Mouse (Mus musculus) heart, postnatal 14 days (tissue): ENCODE results near the gene Pole2. TPM values are rescaled to one million over a fixed set of nuclear protein-coding genes. Genes with fewer than 3 reads are reported as not detected.
"Not testable (repeated sequence)": the region's sequence is repeated elsewhere in the genome, so short reads cannot be mapped to it uniquely, and the experiment has no call there.

Experiments
- DNase-seq, 2 experiments: peaks; one replicate each; pipeline ENCODE4 v3.0.0; 2021 to 2022
- intact Hi-C: fragments of 180-260 bp; cut with DNase I; formaldehyde crosslinking; loops from one replicate; pipeline ENCODE4 v1.15.1; 2025
- total RNA-seq, 2 experiments: library from RNA; stranded (reverse); gene quantifications; 2 replicates each; pipeline ENCODE4 v1.2.3; 2021

Gene Pole2
- total RNA-seq, 2 experiments from 2014 or later: 1.6 to 2.0 TPM

DNA sequence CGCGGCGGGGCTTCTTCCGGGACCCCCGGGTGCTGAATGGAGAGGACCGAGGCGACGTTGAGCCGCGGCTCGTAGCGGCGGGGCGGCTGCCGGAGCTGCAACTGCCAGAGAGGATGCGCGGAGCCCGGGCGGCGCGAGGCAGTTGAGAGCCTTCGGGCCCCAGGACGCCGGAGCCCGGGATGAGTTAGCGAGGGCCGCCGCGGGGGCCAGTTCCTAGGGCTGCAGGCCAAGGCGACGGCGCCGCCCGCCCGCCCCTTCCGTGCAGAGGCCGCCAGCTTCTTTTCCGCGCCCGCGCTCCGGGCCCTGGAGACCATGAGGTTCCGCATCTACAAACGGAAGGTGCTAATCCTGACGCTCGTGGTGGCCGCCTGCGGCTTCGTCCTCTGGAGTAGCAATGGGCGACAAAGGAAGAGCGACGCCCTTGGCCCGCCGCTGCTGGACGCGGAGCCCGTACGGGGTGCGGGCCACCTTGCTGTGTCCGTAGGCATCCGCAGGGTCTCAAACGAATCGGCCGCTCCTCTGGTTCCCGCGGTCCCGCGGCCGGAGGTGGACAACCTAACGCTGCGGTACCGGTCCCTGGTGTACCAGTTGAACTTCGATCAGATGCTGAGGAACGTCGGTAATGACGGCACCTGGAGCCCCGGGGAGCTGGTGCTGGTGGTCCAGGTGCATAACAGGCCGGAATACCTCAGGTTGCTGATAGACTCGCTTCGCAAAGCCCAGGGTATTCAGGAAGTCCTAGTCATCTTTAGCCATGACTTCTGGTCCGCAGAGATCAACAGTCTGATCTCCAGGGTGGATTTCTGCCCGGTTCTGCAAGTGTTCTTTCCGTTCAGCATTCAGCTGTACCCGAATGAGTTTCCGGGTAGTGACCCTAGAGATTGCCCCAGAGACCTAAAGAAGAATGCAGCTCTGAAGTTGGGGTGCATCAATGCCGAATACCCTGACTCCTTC, 43.4 kb downstream of the Pole2 start:
- DNase-seq: peak; percentile 73 to 74
- intact Hi-C loops: no loop called here

DNA sequence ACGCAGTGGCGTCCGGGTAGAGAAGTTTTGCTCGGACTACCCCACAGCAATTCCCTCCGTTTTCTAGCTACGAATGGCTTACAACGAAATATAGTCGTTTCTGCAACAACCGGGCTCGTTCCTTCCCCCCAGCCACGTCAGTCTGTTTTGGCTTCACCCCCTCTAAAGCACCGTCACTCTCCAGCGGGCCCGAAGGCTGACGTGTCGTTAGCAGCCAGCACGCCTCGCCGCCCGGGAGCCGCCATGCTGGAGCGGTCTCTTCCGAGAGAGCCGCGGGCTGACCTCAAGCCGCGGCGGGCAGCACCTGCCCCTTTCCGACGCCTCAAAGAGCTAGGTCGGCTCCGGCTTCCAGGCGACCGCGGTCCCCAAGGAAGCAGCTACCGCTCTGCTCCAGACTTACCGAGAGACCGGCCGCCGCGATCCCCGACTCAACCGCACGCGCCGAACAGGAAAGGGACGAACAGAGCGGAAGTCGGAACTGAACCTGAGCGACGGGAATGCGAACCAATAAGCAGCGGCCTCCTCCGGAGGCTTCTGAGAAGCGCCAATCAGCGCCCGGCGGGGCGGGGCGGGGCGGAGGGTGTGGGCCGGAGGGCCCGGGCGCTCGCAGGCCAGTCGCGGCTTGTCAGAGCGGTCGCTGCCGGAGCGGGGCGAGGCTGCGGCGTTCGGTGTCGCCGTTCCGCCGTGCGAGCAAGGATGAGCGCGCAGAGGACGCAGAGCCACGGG, 44.2 kb downstream of the Pole2 start, which contains the start of the genes Rpl36al and Mgat2:
Rpl36al (minus strand) TSS at position 501 of the 726 bp plus-strand sequence.
Mgat2 (plus strand) TSS at position 575 of the 726 bp plus-strand sequence.
- intact Hi-C loops: no loop called here
- peak; percentile 99 to 100 for DNase-seq

DNA sequence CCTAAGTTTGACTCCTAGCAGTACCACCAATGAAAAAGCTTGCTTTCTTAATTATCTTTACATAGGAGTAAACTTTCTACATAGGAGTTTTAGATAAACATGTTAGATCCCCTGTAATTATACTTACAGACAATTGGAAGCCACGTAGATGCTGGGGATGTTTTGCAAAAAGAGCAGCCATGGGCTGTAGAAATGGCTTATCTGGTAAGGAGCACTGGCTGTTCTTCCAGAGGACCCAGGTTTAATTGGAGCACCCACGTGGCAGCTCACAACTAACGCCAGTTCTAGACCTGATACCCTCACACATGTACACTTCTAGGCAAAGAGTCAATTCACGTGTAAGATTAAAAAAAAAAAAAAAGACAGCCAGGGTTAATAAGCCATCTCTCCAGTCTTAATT, 46.2 kb downstream of the Pole2 start:
- DNase-seq: no peak
- intact Hi-C loops: no loop called here

DNA sequence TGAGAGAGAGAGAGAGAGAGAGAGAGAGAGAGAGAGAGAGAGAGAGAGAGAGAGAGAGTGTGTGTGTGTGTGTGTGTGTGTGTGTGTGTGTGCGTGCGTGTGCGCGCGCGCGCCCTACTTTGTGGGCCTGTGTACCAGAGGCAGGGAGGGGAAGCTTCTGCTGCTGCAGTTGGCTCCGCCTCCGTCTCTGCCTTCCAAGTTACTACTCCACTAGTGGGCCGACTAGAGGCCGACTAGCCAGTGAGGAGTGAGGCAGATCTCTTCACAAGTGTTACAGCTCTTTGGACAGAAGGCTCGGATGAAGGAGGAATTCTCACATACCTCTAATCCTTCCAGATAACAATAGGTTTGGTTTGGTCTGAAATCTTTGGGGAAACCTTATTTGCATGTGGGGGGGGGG, 48.6 kb downstream of the Pole2 start:
- no peak for DNase-seq
- intact Hi-C loops: no loop called here

DNA sequence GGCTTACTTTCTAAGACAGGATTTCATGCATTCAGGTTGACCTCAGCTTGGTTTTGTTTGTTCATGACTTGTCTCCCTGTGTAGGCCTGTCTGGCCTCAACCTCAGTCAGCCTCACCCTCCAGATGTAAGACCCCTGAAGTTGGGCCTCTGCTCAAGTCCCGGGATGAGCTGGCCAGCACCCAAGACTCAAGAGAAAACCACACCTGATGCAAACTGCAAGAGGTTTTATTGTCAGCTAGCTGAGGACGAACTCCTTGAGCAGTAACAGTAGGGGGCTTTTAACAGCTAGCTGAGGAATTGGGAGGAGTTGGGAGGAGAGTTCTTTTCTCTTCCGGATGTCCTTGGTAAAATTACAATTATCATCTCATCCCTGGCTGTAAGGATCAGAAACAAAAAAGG, 50.5 kb downstream of the Pole2 start:
- no peak for DNase-seq
- intact Hi-C loops: no loop called here

DNA sequence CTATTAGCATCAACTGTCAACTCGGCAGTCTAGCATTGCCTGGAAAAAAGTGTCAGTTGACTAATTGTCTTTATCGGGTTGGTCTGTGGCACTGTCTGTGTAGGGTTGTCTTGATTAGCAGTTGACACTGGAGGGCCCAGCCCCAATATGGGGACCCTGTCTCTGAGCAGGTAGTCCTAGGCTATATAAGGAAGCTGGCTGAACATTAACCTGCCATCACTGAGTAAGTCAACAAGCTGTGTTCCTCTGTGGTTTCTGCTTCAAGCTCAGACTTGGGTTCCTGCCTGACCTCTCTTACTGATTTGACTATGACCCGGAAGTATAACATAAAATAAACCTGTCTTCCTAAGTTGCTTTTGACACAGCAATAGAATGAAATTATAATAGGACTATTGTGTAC, 52.0 kb downstream of the Pole2 start:
- intact Hi-C loops: no loop called here
- DNase-seq: no peak

DNA sequence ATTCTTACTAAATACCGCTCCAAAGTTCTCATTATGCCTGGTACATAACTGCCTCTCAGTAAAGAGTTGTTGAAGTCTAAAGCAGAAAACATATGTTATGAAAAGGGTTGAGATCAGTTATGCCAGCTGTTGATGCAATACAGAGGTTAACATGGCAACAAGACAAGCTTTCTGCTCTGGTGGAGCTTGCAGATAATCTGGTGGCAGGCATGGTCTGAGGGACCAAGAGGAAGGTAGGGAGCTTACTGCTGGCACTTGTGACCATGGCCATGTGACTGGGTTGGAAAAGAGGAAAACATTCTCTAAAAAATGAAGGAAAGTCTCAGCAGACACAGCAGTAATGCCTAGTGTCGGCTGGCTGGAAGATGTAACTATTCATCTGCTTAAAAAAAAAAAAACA, 56.7 kb downstream of the Pole2 start:
- intact Hi-C loops: no loop called here
- DNase-seq: no peak

DNA sequence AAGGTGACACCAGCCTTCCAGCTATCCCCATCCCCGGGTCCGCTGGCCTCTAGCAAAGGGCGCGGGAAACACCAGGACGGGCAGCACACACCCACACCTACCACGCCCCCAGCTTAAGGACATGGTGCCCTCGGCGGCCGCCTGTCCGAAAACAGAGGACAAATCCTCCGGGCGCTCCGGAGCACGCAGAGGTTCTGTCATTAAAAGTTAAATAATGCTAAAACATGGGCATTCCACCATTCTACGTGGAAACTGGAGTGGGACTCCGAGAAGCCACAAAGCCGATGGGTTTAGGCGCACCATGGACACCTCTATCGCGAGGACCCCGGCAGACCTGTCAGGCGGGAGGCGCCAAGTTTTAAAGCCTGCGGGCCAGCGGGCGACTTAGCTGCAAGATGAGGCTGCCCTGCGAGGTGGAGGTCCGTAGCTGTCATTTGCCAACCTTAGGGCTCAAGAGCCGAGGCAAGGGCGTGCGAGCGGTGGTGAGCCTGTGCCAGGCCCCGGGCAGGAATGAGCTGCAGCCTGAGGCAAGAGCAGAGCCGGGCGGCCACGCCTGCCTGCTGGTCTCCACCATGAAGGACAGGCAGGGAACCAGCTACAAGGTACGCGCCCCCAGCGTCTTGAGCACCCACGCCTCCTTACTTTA, 59.4 kb downstream of the Pole2 start, which contains the start of gene Lrr1:
Lrr1 (plus strand) TSS at position 354 of the 646 bp plus-strand sequence.
- DNase-seq: peak; percentile 87 to 90
- intact Hi-C loops: no loop called here

DNA sequence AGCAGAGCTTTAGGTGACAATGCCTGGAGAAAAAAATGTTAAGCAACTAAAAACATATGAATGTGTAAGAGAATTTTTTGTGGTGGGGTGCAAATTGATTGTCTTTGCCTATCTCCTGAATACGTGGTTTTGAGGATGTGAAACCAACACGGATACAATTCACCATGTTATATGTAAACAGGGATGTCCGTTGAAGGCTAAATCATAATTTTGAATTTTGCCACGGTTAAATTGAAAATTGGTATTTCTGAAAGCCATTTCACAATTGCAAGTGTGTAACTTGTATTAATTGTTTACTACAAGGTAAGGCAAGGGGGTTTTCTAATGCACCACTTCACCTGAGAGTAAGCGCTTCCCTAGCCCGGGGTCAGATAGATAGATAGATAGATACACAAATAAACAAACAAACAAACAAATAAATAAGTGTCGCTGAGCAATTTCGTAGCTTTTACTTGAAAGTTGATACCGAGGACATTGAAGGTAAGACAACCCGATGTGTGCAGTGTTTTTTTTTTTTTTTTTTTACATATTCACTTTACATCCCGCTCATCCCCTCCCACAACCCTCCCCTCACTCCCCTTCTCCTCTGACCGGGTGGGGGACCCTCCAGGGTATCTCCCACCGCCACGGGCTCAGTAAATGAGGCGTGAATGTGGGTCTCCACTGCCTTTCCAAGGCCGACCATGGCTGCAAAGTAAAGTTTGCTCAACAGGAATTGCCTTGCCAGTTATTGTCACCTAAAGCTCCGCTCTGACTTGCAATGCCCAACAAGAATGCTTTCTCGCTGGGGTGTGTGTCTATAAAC, 60.1 kb downstream of the Pole2 start:
- intact Hi-C loops: no loop called here

DNA sequence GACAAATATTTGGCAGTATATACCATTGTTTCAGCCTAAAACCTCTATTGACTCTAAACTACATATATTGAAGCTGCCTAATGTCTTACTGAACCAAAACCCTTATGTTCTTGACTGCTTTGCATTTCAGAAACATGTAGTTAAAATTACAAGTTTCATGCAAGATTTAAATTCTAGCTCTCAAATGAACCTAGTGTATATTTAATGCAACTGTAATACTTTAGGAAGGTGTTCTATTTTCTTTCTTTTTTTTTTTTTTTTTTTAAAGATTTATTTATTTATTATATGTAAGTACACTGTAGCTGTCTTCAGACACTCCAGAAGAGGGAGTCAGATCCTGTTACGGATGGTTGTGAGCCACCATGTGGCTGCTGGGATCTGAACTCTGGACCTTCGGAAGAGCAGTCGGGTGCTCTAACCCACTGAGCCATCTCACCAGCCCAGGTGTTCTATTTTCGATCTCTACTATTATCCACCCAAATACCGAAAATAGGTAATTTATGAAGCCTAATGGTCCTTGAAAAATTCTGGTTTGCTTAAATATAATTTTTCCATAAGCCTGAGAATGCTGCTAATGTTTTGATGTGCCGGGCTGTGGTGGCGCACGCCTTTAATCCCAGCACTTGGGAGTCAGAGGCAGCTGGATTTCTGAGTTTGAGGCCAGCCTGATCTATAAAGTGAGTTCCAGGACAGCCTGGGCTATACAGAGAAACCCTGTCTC, 61.0 kb downstream of the Pole2 start:
- DNase-seq, intact Hi-C loops: not testable (repeated sequence)

More for the DNA sequence above, 60.1 kb downstream of the Pole2 start:
- no peak for DNase-seq

DNA sequence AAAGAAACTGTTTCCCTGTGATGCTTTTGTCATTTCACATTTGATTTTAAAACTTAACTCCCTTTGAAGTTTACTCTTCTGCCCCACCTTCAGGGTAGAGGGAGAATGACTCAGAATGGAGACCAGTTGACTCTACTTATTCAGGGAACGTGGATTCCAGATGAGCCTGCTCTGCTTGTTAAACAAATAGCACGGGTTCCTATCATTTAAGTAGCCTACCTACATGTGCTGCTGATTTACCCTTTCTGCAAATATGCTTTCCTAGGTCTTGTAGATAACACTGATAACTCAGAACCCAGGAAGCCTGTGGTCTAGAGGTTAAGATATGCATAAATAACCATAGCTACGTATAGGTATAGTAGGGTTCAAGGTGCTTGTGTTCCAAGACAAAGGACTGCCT, 63.1 kb downstream of the Pole2 start:
- intact Hi-C loops: no loop called here
- DNase-seq: no peak

DNA sequence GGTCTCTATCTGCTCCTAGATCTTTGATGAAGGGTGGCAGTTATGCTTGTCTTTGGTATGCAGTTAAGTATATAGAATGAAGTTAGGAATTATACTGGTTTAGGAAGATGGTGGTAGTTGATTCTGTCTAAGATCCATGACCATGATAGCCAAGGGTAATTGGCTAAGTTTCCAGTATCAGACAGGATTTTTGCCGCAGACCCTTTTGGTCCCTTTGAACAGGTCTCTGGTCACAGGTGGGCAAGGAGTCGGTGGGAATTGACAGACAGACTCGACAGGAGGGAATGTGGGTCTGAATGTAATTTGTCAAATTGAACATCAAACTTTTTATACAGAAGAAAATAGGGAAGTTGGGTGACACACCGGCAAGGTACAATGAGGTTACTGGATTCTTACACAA, 64.4 kb downstream of the Pole2 start:
- DNase-seq, intact Hi-C loops: not testable (repeated sequence)

DNA sequence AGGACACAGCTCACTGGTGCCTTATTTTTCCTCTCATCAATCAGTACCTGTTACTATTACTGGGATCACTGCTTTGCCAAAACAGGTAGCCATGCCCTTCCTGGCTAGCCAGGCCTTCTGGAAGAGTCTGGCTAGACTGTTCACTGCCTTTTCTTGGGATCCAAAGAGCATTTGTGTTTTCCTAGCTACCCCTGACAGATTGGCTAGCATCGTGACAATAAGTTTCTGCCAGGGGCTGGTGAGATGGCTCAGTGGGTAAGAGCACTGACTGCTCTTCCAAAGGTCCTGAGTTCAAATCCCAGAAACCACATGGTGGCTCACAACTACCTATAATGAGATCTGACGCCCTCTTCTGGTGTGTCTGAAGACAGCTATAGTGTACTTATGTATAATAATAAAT, 67.3 kb downstream of the Pole2 start:
- intact Hi-C loops, DNase-seq: not testable (repeated sequence)

DNA sequence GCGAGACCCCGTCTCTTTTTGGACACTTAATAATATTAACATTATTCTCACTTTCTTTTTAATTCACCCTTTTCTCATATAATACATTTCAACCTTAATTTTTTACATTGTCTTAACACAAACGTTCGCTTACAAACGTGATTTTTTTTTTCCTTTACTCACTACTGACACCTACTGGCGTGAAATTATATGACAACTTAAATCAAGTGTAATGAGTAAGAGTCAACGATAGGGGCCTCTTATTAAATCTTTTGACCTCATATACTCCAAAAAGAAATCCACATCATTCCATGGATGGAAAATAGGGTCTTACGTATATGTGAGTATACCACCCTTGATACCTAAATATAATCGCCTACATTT, 68.4 kb downstream of the Pole2 start:
- DNase-seq: peak in 1 of 2 experiments; percentile 13
- intact Hi-C loops: no loop called here

DNA sequence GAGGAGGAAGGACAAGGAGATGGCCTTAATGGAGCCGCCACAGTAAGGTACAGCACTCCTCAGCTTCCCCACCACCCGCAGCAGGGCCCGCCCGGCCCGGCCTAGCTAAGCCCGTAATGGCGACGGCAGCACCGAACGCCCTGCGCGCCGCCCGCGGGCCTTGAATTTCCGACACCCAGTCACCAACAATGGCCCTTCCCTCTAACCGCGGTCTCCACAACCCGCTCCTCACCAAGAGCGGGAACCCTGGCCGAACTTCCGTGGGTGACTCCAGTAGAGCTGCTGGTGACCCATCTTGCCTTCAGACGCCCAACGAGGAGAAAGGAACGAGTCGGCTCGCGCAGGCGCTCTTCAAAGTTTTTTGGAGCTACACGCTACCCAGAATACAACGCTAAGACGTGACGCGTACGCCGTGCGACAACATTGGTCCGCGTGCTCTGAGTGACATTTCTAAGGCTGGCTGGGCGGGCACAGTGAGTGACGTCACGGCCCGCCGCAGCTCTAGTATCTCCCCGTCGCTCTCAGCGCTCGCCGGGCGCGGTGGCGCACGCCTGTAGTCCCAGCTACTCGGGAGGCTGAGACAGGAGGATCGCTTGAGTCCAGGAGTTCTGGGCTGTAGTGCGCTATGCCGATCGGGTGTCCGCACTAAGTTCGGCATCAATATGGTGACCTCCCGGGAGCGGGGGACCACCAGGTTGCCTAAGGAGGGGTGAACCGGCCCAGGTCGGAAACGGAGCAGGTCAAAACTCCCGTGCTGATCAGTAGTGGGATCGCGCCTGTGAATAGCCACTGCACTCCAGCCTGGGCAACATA, 69.0 kb downstream of the Pole2 start, which contains the start of gene Rps29:
Rps29 (minus strand) TSS at position 422 of the 813 bp plus-strand sequence.
- intact Hi-C loops: not testable (repeated sequence)

DNA sequence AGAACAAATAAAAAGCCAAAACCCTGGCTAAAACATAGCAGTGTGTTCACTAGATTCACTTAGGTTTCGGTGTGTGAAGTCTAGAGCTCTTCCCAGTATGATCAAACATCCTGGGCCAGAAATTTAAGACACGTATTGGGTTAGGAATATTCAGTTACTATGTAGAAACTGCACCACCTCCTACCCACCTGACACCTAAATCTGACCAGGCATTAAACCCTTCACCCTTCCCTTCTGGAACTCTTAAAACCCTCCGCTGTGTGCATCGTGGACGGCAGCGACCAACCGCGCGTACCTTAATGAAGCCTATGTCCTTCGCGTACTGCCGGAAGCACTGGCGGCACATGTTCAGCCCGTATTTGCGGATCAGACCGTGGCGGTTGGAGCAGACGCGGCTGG, 69.6 kb downstream of the Pole2 start:
- intact Hi-C loops: no loop called here
- no peak for DNase-seq

More for the DNA sequence above, 69.0 kb downstream of the Pole2 start, which contains the start of gene Rps29:
- DNase-seq: peak; percentile 96

DNA sequence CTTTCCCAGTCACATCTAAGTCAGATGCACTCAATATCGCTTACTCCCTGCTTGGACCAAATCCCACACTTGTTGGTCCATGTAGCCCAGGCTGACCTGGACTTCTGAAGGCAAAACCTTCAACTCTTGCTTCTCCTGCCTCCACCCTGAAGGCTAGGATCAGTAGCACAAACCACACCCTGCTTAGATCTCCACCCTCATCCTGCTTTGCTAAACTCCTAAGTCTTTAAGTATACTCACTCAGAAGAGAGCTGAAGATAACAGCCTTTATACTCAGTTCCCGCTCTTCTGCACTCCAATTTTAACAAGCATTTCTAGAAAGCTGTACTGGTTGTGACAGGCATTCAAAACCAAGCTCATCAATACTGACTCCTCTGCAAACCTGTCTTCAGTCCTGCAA, 70.9 kb downstream of the Pole2 start:
- no peak for DNase-seq
- intact Hi-C loops: no loop called here

DNA sequence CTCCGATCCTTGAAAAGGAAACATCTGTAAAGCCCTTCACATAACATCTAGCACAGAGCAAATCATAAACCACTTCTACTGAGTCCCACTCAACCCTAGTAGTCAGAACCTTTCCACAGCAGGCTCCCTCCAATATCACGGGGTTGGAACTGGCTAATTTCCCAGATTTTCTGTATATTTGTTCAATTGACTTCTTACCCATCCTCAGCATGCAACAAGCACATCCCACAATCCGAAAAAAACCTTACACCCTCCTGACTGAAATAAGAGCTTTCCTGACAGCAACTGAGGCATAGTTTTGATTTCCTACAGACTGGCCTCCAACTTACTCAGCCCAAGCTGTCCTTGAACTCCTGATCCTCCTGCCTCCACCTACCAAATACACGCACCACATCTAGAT, 71.6 kb downstream of the Pole2 start:
- intact Hi-C loops: no loop called here
- no peak for DNase-seq
